Mouse (Mus musculus): ENCODE results near the gene Snx11. TPM values are rescaled to one million over a fixed set of nuclear protein-coding genes. Genes with fewer than 3 reads are reported as not detected.

Gene Snx11
- polyA plus RNA-seq, 1 experiment from 2014 or later, result 22.1 TPM

DNA sequence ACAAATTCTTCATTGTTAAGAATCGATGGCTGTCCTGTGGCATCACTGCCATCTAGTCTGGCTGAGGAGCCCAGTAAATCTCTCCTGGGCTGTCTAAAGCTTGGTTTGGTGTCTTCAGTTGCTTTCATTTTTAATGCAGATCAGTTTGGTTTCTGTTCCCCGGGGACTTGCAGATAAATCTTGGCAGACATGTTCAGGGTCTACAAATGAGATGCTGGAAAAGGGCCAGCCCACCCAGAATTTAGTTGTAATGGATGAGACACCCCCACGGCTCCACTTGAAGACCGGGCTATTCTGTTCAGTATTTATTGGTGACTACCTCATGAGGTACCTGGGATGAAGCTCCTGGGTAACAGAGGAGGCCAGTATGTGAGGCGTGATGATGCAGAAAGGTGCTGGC is 47.0 kb downstream of the Snx11 start:
- Histone ChIP-seq H3K9ac (no peak overlapping the region), H3K4me1 (no peaks in the 10 kb centered on the region), H3K4me3 (no peak overlapping the region), H3K27ac (no peak overlapping the region), H3K9me3 (no peaks in the 10 kb centered on the region), H3K36me3 (no peaks in the 10 kb centered on the region), H3K4me2 (no peak overlapping the region), H3K27me3 (no peaks in the 10 kb centered on the region)
- WGBS, result 79% methylated on average over 5 of the region's 5 CpGs
- ATAC-seq (ENCODE audit: insufficient number of reproducible peaks, low FRiP score, low TSS enrichment, low read depth), result no peak

DNA sequence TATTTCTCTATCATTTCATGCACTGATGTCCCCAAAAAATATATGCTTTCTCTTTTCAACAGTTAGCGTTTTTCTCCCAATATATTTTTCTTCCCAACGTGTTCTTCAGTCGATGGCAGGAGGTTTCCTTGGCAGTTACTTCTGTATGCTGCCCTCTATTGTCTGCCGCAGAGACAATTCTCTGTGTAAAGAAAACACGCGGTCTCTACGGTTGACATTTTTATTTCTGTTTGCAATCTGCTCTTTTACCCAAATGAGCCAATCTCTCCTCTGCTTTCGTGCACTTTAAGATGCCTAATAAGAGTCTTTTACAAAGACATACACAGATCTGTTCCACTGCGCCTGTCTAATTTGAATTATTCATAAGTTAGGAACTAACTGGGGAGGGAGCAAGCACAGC is 47.9 kb downstream of the Snx11 start:
- Histone ChIP-seq H3K27me3 (no peaks in the 10 kb centered on the region), H3K36me3 (no peaks in the 10 kb centered on the region), H3K27ac (no peak overlapping the region), H3K9me3 (no peaks in the 10 kb centered on the region), H3K4me2 (no peak overlapping the region), H3K9ac (no peak overlapping the region), H3K4me1 (no peaks in the 10 kb centered on the region), H3K4me3 (no peak overlapping the region)
- 49% methylated on average over 9 of the region's 9 CpGs for WGBS
- ATAC-seq (ENCODE audit: insufficient number of reproducible peaks, low FRiP score, low TSS enrichment, low read depth), result no peak

DNA sequence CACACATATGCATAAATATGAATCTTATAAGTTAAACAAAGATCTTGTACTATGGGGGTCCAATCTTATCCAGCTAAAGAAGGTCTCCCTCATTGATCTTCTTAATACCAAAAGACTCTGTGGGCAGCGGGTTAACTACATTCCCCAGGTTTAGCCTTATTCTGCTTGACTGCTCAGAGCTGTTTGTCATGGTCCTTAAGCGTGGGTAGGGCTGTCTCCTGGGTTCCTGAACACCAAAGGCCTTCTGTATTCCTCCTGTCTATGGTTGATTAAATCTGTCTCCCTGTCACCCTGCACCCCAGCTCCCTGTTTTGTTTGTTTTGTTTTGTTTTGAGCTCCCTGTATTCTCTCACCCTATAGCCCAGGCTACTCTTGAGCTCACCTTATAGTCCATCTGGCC is 48.8 kb downstream of the Snx11 start:
- H3K9me3 ChIP-seq, result no peaks in the 10 kb centered on the region
- no peak overlapping the region for H3K4me2 ChIP-seq
- H3K36me3 ChIP-seq, result no peaks in the 10 kb centered on the region
- H3K4me1 ChIP-seq, result no peaks in the 10 kb centered on the region
- no peak overlapping the region for H3K27ac ChIP-seq
- ATAC-seq (ENCODE audit: insufficient number of reproducible peaks, low FRiP score, low TSS enrichment, low read depth), result no peak
- WGBS, result 79% methylated on average over 2 of the region's 2 CpGs
- no peak overlapping the region for H3K9ac ChIP-seq
- no peaks in the 10 kb centered on the region for H3K27me3 ChIP-seq
- H3K4me3 ChIP-seq, result no peak overlapping the region

DNA sequence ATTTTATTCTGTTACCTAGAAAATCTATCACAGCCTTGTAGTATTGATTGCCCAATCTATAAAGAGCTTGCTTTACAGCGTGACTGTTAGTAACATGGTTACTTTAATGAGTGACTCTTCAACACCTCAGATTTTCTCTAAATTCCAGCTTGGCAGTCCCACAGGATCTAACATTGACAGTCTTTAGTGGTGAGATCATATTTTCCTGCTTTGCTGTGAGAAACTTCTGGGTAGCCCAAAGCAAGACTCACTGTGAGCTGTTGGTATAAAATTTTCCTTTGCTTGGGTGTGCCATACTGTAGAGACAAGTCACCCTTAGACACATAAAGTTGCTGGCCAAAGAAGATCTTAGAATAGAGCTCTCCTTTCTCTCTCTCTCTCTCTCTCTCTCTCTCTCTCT is 51.5 kb downstream of the Snx11 start:
- H3K4me1 ChIP-seq, result no peaks in the 10 kb centered on the region
- H3K9ac ChIP-seq, result no peak overlapping the region
- H3K4me2 ChIP-seq, result no peak overlapping the region
- 53% methylated on average over 1 of the region's 1 CpGs for WGBS
- H3K27me3 ChIP-seq, result no peaks in the 10 kb centered on the region
- H3K4me3 ChIP-seq, result no peak overlapping the region
- ATAC-seq (ENCODE audit: insufficient number of reproducible peaks, low FRiP score, low TSS enrichment, low read depth), result no peak
- no peak overlapping the region for H3K27ac ChIP-seq
- no peaks in the 10 kb centered on the region for H3K36me3 ChIP-seq
- H3K9me3 ChIP-seq, result no peaks in the 10 kb centered on the region

DNA sequence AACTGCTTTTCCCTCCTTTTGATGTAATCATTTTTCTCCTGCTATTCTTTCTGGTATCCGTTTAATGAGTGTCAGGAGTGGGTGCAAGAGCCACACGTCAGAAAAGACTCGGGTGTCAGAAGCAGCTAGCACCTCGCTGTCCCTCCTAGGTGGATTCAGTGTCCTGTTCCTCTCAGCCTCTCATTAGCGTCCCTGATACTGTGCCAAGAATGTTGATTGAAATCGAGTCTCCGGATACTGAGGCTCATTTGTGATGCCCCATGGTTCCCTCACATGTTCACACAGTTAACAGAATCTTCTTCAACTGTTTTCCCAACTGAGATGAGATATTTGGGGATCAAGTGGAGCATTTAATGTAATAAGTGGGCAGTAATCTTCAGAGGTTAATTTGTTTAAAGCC is 58.8 kb downstream of the Snx11 start:
- peaks cover 3% of the 10 kb centered on the region; the same call in 1 of the 2 replicates for H3K4me1 ChIP-seq
- ATAC-seq (ENCODE audit: insufficient number of reproducible peaks, low FRiP score, low TSS enrichment, low read depth), result no peak
- no peak overlapping the region for H3K9ac ChIP-seq
- no peak overlapping the region for H3K4me2 ChIP-seq
- WGBS, result 52% methylated on average over 7 of the region's 7 CpGs
- no peak overlapping the region for H3K4me3 ChIP-seq
- H3K36me3 ChIP-seq, result no peaks in the 10 kb centered on the region
- H3K27ac ChIP-seq, result no peak overlapping the region
- H3K27me3 ChIP-seq, result no peaks in the 10 kb centered on the region
- H3K9me3 ChIP-seq, result no peaks in the 10 kb centered on the region

Other genes starting within 250 kb of the Snx11 start
- 89.3 and 101 TPM in 2 replicates for gene Cbx1, start 11.6 kb upstream of the Snx11 start, polyA plus RNA-seq (2015; fragmentation: Nextera tagmentation; extraction: Ambion mirVana)
- gene Nfe2l1, start 52.4 kb upstream of the Snx11 start, polyA plus RNA-seq (2015; fragmentation: Nextera tagmentation; extraction: Ambion mirVana), result 75.6 and 81.1 TPM in 2 replicates
- gene Copz2, start 72.3 kb upstream of the Snx11 start, polyA plus RNA-seq (2015; fragmentation: Nextera tagmentation; extraction: Ambion mirVana), result 203 and 213 TPM in 2 replicates
- 76.2 and 87.4 TPM in 2 replicates for gene Cdk5rap3, start 138.9 kb upstream of the Snx11 start, polyA plus RNA-seq (2015; fragmentation: Nextera tagmentation; extraction: Ambion mirVana)
- gene Prr15l, start 150.5 kb upstream of the Snx11 start, polyA plus RNA-seq (2015; fragmentation: Nextera tagmentation; extraction: Ambion mirVana), result 3.4 and 3.6 TPM in 2 replicates
- gene Pnpo, start 166.4 kb upstream of the Snx11 start, polyA plus RNA-seq (2015; fragmentation: Nextera tagmentation; extraction: Ambion mirVana), result 33.6 and 37.6 TPM in 2 replicates
- 15.1 and 16.8 TPM in 2 replicates for gene Sp2, start 205.4 kb upstream of the Snx11 start, polyA plus RNA-seq (2015; fragmentation: Nextera tagmentation; extraction: Ambion mirVana)
- 27.1 and 30.4 TPM in 2 replicates for gene Sp6, start 235.8 kb upstream of the Snx11 start, polyA plus RNA-seq (2015; fragmentation: Nextera tagmentation; extraction: Ambion mirVana)